Mouse (Mus musculus) stomach, postnatal 0 days (tissue): Measurements from ENCODE around the gene Slc22a17. TPM values are rescaled to one million over a fixed set of nuclear protein-coding genes. Genes with fewer than 3 reads are reported as not detected.

ENCODE experiments used
- ATAC-seq: fragments of 200-750 bp; cut with Nextera tagmentation; 2 replicates; pipeline ENCODE4 v1.8.0; 2017; ENCODE audit not compliant: low FRiP score, low TSS enrichment
- DNase-seq: peaks from one replicate; pipeline ENCODE4 v3.0.0-alpha.2; 2016; ENCODE audit warnings: low spot score
- H3K27ac ChIP-seq: fragments of 300-500 bp; sonication (generic); replicated peaks from 2 replicates; pipeline ENCODE4 v1.5.1; 2014; ENCODE audit warnings: mild to moderate bottlenecking, control low read depth
- H3K27me3 ChIP-seq: fragments of 300-500 bp; sonication (generic); 2 replicates; pipeline ENCODE4 v1.6.1; 2014; ENCODE audit warnings: low read length; ENCODE audit not compliant: control insufficient read depth, insufficient read depth
- H3K36me3 ChIP-seq: fragments of 300-500 bp; sonication (generic); 2 replicates; pipeline ENCODE4 v1.6.1; 2014; ENCODE audit warnings: low read length, mixed read lengths; ENCODE audit not compliant: control insufficient read depth, insufficient read depth
- H3K4me1 ChIP-seq: fragments of 300-500 bp; sonication (generic); replicated peaks from 2 replicates; pipeline ENCODE4 v1.6.1; 2014; ENCODE audit warnings: antibody characterized with exemption; ENCODE audit not compliant: control insufficient read depth, insufficient read depth
- H3K4me2 ChIP-seq: fragments of 300-500 bp; sonication (generic); replicated peaks from 2 replicates; pipeline ENCODE4 v1.6.1; 2014; ENCODE audit warnings: low read depth, mild to moderate bottlenecking, control low read depth, moderate library complexity
- H3K4me3 ChIP-seq: fragments of 300-500 bp; sonication (generic); 2 replicates; pipeline ENCODE4 v1.5.1; 2014; ENCODE audit warnings: low read depth, low read length, control low read depth
- H3K9ac ChIP-seq: fragments of 300-500 bp; sonication (generic); 2 replicates; pipeline ENCODE4 v1.6.1; 2014; ENCODE audit warnings: mild to moderate bottlenecking, low read length, control low read depth, mixed read lengths
- H3K9me3 ChIP-seq: fragments of 300-500 bp; sonication (generic); 2 replicates; pipeline ENCODE4 v1.6.1; 2016; ENCODE audit warnings: low read length; ENCODE audit not compliant: control insufficient read depth
- CTCF ChIP-seq: IDR thresholded peaks from 2 replicates; pipeline ENCODE4 v1.5.1; 2016; ENCODE audit warnings: antibody characterized with exemption, low read depth, mild to moderate bottlenecking, moderate library complexity
- EP300 ChIP-seq: optimal IDR thresholded peaks from 2 replicates; pipeline ENCODE3; 2016; ENCODE audit warnings: antibody characterized with exemption
- WGBS: fragments of 180-500 bp; shearing (Covaris S2); extraction: QIAGEN DNeasy Blood & Tissue Kit; methylation state at CpG from one replicate; pipeline ENCODE4 v1.1.7; 2014; 5-methylcytosine and 5-hydroxymethylcytosine counted together
- polyA plus RNA-seq: library from polyadenylated mRNA; unstranded; fragments of >200 nt; fragmentation: Nextera tagmentation; extraction: Ambion mirVana; gene quantifications from 2 replicates; pipeline ENCODE4 v1.2.1, GENCODE M21; 2015

The Slc22a17 gene
- polyA plus RNA-seq, 1 experiment from 2014 or later = 15.4 TPM

- DNase-seq = no peak
- H3K4me1 ChIP-seq = peaks cover 3% of the 10 kb centered on the region; the same call in 1 of the 2 replicates
- no peaks in the 10 kb centered on the region for H3K9me3 ChIP-seq
- TF ChIP-seq EP300 (no peak), CTCF (no peak)
- no peak overlapping the region for H3K27ac ChIP-seq
- H3K27me3 ChIP-seq = no peaks in the 10 kb centered on the region
- no peak overlapping the region for H3K4me3 ChIP-seq
- whole genome bisulfite sequencing = 25% methylated on average over 2 of the region's 2 CpGs
- H3K4me2 ChIP-seq = no peak overlapping the region
- peaks cover 9% of the 10 kb centered on the region; the same call in 1 of the 2 replicates for H3K36me3 ChIP-seq
- no peak for ATAC-seq
- no peak overlapping the region for H3K9ac ChIP-seq
These were observed 15.5 kb downstream of the Slc22a17 start for GRCm38 (mm10) chr14:54897445-54897844.

GRCm38 (mm10) chr14:54894296-54895151 lies 18.4 kb downstream of the Slc22a17 start:
- Histone ChIP-seq H3K9ac (peak overlapping the region; percentile 99), H3K4me3 (peak overlapping the region; percentile 98), H3K36me3 (peaks cover 9% of the 10 kb centered on the region; the same call in 1 of the 2 replicates), H3K4me1 (peaks cover 3% of the 10 kb centered on the region; the same call in 1 of the 2 replicates), H3K4me2 (peak overlapping the region; percentile 75), H3K27me3 (no peaks in the 10 kb centered on the region), H3K9me3 (no peaks in the 10 kb centered on the region), H3K27ac (peak overlapping the region; percentile 97)
- ATAC-seq (peak; percentile 53), DNase-seq (peak; percentile 79)
- no peak for TF ChIP-seq CTCF
- no peak for TF ChIP-seq EP300
- 1% methylated on average over 40 of the region's 54 CpGs for WGBS

GRCm38 (mm10) chr14:54893651-54894181 lies 19.2 kb downstream of the Slc22a17 start:
- H3K9me3 ChIP-seq = no peaks in the 10 kb centered on the region
- H3K27ac ChIP-seq = peak overlapping the region; percentile 97
- 0 out of 2 replicates have a peak, but pooled peaks have one; percentile 9 for TF ChIP-seq CTCF
- TF ChIP-seq EP300 = peak; percentile 92
- H3K27me3 ChIP-seq = no peaks in the 10 kb centered on the region
- H3K9ac ChIP-seq = peak overlapping the region; percentile 99
- peak overlapping the region; percentile 48 for H3K4me2 ChIP-seq
- ATAC-seq (peak; percentile 98), DNase-seq (peak; percentile 98)
- peaks cover 9% of the 10 kb centered on the region; the same call in 1 of the 2 replicates for H3K36me3 ChIP-seq
- peaks cover 3% of the 10 kb centered on the region; the same call in 1 of the 2 replicates for H3K4me1 ChIP-seq
- peak overlapping the region; percentile 98 for H3K4me3 ChIP-seq
- WGBS = 0% methylated on average over 38 of the region's 38 CpGs

GRCm38 (mm10) chr14:54892200-54892599 lies 20.7 kb downstream of the Slc22a17 start, which contains the start of gene Pabpn1:
Gene Pabpn1, plus strand, starts transcription at chr14:54892500.
- Histone ChIP-seq H3K9me3 (no peaks in the 10 kb centered on the region), H3K9ac (no peak within 1 kb of the TSS), H3K4me1 (peaks cover 3% of the 10 kb centered on the region; the same call in 1 of the 2 replicates), H3K4me2 (peak within 1 kb of the TSS; percentile 48), H3K36me3 (0 out of 2 replicates have a peak, but pooled peaks cover 4% of the 10 kb centered on the region), H3K27ac (peak within 1 kb of the TSS; percentile 75), H3K27me3 (no peaks in the 10 kb centered on the region), H3K4me3 (peak within 1 kb of the TSS; percentile 98)
- no peak for DNase-seq
- no peak for TF ChIP-seq CTCF
- no peak for TF ChIP-seq EP300
- ATAC-seq = no peak
- WGBS = 89% methylated on average over 3 of the region's 3 CpGs

- 0 out of 2 replicates have a peak, but pooled peaks cover 4% of the 10 kb centered on the region for H3K4me1 ChIP-seq
- ATAC-seq (no peak), DNase-seq (no peak)
- no peak overlapping the region for H3K27ac ChIP-seq
- no peaks in the 10 kb centered on the region for H3K27me3 ChIP-seq
- H3K36me3 ChIP-seq = 0 out of 2 replicates have a peak, but pooled peaks cover 2% of the 10 kb centered on the region
- no peak overlapping the region for H3K4me3 ChIP-seq
- H3K9ac ChIP-seq = no peak overlapping the region
- no peak overlapping the region for H3K4me2 ChIP-seq
- 88% methylated on average over 9 of the region's 11 CpGs for WGBS
- no peaks in the 10 kb centered on the region for H3K9me3 ChIP-seq
- no peak for TF ChIP-seq CTCF
- TF ChIP-seq EP300 = no peak
These were observed 27.6 kb downstream of the Slc22a17 start for GRCm38 (mm10) chr14:54885309-54885708.
